Mouse (Mus musculus): Measurements from ENCODE around the gene Pdxk.
A peak's percentile ranks its signal among the peaks of the same experiment; 100 is the strongest.
"Not testable (repeated sequence)": the region's sequence is repeated elsewhere in the genome, so short reads cannot be mapped to it uniquely, and the experiment has no call there.

The Pdxk gene

DNA sequence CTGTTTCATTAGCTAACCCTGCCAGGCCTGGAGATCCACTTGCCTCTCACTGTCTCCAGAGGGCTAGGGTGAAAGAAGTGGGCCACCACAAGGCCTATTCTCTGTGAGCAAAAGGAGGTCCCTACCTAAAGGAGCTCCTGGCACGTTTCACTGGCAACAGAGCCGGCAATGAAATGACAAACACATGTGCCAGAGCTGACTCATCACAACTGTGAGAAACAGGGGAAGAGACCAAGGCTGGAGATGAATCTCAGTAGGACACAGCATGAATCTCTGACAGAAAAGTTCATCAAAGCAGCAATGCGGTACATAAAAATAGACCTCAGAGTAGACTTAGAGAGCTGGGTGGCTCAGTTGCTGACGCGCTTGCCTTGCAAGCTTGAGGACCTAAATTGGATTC lies 46.9 kb downstream of the Pdxk start:
- no peak for DNase-seq

DNA sequence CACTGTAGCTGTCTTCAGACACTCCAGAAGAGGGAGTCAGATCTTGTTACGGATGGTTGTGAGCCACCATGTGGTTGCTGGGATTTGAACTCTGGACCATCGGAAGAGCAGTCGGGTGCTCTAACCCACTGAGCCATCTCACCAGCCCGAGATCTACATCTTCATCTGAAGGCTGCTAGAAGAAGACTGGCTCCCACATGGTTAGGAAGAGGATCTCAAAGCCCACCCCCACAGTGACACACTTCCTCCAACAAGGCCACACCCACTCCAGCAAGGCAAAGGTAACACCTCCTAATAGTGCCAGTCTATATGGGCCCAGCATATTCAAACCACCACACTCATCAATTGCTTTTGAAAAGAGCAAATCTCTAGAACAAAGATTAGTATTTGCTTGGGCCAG lies 49.8 kb downstream of the Pdxk start:
- not testable (repeated sequence) for DNase-seq

DNA sequence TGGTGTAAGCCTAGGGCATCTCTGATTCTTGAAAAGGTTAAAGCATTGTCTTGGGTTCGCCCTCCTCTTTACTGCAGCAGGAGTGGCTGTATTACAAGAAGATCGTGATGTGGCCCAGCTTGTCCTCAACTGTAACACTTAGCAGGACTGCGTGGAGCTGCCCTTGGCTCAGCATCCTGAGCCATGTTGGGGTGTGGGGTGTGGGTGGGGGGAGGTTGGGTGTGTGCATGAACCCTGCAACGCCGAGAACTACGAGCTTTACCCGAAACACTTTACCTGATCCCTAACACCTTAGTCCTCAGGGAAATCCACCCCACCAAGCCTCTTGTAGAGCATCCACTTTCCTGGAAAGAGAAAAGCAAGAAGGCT lies 51.6 kb downstream of the Pdxk start:
- DNase-seq, result no peak

DNA sequence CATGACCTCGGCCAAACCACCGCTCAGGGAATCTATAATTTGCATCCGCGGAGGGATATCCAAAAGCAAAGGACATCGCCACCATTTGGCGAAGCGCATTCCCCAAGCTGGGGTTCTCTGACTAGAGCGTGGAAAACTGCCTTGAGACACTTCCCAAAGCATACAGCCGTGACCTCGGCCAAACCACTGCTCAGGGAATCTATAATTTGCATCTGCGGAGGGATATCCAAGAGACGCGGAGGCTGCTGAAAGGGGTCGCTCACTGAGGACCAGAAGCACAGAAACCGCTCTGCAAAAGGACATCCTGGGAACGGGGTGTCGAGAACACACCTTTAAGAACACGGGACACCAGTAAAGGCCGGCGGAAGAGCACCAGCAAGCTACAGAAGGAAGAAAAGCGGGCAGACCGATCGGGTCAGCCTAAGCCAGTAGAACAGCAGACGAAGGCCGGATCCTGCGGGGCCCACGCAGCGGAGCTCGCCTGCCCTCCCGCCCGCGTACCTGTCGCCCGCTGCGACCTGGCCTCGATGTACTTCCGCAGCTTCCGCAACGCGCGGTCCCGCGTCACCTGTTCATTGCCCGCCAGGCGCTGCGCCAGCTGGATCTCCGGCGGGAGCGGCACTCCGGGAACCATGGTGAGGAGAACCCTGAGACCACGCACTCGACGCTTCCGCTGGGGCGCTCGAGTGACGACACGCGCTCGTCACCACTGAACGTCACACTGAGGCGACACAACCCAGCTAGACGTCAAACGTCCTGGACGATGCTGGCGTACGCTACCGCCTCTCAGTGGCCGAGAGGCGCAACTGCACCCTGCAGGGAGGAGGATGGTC lies 52.2 kb downstream of the Pdxk start, which contains the start of gene Rrp1:
Gene Rrp1, minus strand, starts transcription at position 725 of the 833 bp plus-strand sequence.
- DNase-seq, result peak; percentile 93 to 94

DNA sequence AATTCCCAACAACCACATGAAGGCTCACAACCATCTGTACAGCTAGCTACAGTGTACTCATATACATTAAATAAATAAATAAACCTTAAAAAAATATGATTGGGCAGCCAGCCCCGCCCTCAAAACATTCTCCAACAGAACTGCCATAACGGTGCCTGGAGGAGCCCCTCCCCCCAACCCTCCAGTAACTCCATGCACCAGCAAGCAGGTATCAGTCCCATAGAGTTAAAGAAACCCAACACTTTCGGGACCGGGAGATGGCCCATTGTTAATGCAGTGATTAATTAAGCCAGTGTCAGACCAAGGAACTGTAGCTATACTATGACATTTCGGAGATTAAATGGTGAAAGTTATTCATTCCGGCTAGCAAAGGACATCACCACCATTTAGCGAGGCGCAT lies 52.9 kb downstream of the Pdxk start:
- no peak for DNase-seq

DNA sequence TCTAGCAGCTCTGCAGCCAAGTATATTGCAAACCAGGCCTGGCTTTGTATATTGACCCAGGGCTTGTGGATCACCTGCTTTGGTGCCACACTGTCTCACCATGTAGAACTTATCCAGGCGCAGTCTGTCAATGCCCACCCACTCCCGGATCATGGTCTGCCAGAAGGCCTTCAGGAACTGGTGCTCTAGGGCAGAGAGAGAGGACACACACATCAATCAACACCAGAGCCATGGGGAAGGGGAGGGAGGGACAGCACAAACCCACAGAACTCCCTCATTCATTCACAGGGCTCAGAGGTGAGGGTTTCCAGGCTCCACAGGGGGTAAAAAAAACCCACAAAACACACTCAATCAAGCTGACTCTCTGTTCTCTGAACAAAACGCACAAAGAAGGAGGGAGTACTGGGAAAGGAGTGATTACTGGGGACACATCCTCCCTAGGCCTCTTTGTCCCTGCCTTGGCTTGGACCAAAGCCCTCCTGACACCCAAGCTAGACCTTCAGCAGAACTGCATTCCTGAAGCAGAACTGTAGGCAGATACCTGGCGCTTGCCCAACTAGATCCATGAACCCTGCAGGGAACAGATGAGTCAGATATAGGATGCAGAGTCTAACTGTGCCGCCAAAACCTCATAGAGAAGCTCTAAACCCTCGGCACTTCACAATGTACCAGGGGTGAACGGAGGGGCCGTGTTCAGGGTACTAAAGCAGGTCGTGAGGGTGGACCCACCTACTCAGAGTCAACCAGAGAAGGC lies 55.6 kb downstream of the Pdxk start:
- DNase-seq, result no peak

DNA sequence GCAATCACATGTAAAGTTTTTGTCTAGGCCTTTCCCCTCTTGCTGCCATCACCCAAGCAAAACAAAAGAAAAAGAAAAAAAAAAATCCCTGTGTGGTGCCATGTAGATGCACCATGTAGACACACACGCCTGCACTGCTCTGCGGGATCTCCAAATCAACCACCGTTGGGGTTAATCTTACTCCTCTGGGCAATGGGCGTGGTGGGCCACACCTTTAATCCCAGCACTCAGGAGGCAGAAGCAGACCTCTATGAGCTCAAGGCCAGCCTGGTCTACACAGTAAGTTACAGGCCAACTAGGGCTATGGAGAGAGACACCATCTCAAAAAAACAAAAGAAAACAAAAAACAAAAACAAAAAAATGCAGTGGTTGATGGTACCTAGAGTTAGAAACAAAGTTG lies 57.6 kb downstream of the Pdxk start:
- no peak for DNase-seq

DNA sequence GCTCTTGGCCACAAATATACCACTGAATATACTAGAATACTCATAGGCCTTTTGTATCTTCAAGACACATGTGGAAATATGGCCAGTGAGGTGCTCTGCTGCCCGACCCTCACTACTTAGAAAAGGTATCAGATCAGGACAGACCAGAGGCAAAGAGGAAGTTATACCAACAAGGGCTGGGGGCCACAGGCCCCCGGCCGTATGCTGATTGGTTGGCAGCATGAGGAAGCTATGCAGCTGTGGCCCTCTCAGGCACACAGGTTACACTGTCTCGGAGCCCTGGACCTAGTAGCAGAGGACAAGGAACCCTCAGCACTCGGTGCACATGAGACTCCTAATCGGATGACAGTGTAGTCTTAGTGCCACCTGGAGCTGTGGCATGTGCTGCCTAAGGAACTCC lies 58.6 kb downstream of the Pdxk start:
- no peak for DNase-seq

DNA sequence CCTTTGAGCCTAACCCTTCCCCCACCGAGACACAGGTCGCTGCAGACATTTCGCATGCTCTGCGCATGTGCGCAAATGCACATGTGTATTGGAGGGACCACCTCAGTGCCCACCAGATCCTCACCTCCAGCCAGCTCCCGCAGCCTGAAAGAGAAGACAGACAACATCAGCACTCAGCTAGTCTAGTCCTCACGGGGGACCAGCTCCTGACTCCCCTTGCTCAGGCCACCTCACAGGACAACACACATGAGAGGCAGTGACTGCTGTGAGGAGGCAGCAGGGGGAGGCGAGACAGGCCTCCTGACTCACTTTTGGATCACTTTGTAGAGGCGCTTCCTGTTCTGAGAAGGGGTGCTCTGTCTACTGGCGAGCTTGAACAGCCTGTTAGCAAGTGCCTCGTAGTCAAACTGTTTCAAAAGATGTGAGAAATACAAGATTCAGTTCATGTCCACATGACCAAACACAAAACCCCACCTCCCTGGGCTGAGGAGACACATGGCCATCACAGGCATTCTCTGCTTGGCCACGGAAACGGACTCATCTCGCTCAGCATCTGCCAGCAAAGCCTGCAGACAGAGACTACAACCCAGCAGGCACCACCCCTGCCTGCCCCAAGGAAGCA lies 62.4 kb downstream of the Pdxk start:
- no peak for DNase-seq

DNA sequence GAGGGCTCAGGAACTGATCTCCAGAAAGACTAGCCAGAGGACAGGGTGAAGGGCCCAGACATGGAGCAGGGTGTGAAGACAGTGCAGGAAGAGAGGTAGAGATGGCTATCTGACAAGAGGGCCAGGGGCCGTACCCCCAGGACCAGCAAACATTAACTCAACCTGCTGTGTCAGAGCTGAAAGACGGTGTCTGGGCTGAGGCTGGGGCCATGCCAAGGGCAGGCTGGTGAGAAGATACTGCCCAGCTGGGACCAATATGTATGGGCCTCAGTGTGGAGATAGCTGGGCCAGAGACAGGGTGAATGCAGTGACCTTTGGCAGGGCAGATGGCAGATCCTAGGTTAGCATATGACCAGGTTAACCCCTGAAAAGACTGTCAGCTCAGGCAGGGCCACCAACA lies 63.6 kb downstream of the Pdxk start:
- DNase-seq, result no peak

DNA sequence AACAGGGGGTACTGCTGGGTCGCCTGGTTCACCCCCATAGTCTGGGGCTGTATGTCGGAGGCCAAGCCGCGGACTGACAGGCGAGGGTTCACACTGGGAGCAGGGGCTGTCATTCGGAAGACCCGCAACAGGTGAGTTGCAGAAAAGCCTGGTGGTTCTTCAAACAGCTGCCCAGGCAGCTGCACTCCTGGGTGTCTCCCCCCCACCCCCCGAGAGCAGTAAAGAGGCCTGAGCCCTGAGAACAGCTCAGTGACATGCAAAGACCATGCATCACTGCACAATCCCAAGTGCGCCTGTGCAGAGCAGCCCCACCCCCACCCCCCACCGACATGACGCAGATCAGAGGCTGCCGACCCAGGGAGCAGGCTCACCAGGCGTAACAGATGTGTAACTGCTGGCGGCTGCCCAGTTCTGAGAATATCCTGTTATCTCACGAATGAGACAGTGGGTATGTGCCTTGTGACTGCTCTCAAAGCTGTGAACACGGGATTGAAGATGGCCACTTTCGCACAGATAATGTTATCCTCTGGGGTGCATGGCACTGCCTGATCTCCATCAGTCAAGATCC lies 65.6 kb downstream of the Pdxk start:
- peak; percentile 26 to 46 for DNase-seq

DNA sequence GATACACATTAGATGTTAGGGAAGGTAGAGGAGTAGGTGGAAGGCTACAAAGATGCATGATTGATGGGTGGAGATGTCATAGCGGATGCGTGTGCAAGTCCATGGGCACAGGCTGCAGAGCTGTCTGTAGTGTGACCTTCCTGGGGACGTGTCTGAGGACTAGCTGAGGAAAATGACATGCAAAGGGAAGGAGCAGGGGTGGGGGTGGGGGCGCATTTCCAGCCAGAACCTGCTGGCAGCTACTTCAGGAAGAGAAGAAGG lies 68.2 kb downstream of the Pdxk start:
- DNase-seq, result no peak

DNA sequence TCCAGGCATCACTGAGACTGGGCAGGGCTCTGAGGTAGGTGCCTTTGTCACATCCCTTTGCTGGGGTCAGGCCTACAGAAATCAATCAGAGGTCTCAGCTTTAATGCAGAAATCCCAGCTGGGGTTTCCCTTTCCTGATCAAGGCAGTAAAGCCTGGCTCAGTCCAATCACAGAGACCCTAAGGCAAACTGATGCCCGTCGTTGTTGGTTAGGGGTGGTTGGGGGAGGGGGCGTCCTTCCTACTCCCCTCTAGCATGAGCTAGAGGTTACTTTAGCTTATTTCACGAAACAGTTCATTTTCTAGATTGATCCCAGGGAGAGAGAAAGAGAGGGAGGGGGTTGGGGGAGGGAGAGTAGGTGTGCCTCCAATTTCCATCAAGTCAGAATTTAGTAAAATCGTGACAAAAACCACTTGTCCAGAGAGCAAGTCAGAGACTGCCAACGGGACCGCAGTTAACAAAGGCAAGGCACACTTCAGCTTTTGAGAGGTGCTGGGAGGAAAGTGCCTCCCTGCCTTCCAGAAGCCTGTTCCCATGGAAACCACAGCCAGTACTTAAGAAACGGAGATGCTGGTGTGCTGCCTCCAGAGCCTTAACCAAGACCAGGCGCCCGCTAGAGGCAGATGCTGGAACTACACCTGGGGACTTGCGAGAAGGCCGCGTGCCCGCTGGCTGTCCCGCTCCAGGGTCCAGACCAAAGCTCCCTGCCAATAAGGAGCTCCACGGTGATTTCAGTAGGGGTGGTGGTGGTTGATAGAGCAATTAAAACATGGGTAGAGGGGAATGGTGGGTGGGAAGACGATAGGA lies 68.8 kb downstream of the Pdxk start:
- DNase-seq, result peak; percentile 85 to 92

DNA sequence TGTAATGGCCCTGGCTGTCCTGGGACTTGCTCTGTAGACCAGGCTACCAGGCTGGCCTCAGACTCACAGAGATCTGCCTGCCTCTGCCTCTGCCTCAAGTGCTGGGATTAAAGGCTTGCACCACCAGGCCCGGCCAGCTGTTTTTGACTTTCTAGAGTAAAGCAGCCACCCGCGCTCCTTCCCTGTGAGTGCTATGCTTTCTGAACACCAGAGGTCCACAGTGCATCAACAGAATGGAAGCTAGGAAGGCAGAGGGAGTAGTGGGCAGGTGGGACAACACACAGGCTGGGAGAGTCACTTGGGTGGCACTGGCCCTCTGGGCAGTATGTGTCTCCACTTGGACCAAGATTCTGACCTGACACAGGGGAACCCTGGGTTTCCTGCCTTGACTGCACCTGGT lies 69.4 kb downstream of the Pdxk start:
- DNase-seq, result no peak

DNA sequence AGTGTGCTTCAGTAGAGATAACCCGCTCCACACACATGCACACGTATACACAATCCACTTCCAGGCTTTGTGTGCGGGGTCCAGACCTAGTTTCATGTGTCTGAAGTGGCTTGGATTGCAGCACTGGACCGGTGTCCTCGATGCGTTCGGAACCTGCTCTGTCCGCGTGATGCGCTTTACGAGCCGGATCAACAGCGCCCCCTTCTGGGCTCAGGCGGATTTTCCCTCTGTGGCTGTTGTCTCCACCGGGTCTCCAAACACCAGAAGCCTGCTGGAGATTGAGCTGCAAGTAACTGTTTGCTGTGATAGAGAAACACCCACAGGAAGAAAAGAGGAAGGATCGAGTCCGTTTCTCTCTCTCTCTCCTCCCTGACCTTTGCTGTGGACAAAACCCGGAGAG lies 72.7 kb downstream of the Pdxk start:
- peak; percentile 71 to 74 for DNase-seq

DNA sequence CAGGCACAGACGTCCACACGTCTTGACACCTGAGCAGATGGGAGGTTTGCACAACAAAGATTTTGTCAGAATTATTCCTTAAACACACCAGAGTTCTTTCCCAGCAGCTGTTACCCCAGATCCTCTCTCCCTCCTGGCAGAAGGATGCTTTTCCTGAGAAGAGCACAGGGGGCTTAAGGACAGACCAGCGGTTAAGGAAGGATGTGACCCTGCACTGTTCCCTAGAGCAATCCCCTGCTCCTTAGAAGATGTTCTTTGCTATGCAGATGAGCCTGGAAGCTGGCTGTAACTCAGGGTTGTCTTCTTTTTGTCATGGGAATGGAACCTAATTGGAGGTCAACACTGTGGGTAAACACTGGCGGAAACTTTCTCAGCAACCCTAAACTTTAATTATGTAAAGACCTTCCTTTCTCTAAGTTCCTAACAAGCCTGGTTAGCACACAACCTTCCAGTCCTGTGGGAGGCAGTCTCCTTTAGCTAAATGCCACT lies 73.7 kb downstream of the Pdxk start:
- no peak for DNase-seq

DNA sequence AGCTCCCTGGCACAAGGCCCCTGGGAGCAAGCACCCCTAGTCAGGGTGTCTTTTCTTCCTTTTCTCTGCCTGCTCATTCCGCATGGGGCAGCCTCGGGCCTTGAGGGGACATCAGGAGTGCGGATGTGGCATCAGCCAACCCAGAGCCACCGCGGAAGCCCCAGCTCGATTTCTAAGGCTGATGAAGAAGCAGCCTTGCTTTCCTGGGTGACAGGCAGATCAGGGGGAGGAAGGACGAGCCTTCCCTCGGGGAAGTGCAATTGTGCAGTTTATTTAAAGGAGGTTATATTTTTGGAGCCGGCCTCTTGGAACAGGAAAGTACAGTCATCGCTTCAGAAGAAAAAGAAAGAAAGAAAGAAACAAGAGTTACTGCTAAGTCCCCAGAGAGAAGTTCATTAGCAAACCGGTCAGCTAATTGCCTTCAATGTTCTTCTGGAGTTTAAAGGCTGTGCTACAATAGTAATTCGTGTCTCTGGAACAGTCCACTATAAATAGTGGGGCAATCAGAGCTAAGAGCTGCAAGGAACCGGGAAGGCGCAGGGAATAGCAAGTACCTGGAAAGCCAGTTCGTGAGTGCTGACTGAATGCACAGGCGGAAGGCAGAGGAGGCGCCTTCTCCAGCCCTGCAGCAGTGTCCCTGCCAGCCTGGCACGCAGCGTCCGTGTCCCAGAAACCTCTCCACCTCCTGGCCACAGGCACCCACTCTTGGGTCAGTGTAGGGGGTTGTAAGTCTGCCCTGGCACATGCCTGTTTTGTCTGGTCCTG lies 76.4 kb downstream of the Pdxk start:
- no peak for DNase-seq

Measured in thymus, postnatal 36 days (tissue).